28 mouse cellular contexts compared by ENCODE assay signal in genomic region chr11:90464046-90464595, GRCm38 (mm10).
DNase-seq lines count a peak whose midpoint lies in the region; ATAC-seq lines count a peak whose summit lies in the region.
"Had no signal": no experiment of that assay in that cellular context is flagged by ENCODE, and none has a peak within 500 bp of the region (broad histone marks: within the 10 kb centered on the region; RNA-seq: fewer than 3 reads in every experiment).

No protein-coding gene starts in this region.

- H3K4me3 ChIP-seq in limb, embryonic 13.5 days, result no peak overlapping the region
- no peak overlapping the region for H3K4me3 ChIP-seq in limb, embryonic 10.5 days
- H3K4me3 ChIP-seq in embryonic facial prominence, embryonic 11.5 days (ENCODE audit: low read depth, low read length), result no peak overlapping the region
- H3K4me3 ChIP-seq: heart, adult 2 months; heart, embryonic 12.5 days; kidney, embryonic 15.5 days; midbrain, embryonic 13.5 days had no signal

- WGBS in limb, embryonic 13.5 days, result 70% methylated on average over 10 of the region's 10 CpGs
- 82% methylated on average over 10 of the region's 10 CpGs for whole genome bisulfite sequencing in limb, embryonic 10.5 days
- 39% methylated on average over 10 of the region's 10 CpGs for WGBS in embryonic facial prominence, embryonic 11.5 days

- H3K4me1 ChIP-seq in limb, embryonic 13.5 days, result no peaks in the 10 kb centered on the region
- no peaks in the 10 kb centered on the region for H3K4me1 ChIP-seq in limb, embryonic 10.5 days
- no peaks in the 10 kb centered on the region for H3K4me1 ChIP-seq in embryonic facial prominence, embryonic 11.5 days (ENCODE audit: control insufficient read depth, insufficient read depth, low read length)
- H3K4me1 ChIP-seq: heart, embryonic 12.5 days; kidney, embryonic 15.5 days had no signal

- ATAC-seq in limb, embryonic 13.5 days (ENCODE audit: low FRiP score, low read depth), result no peak
- ATAC-seq in embryonic facial prominence, embryonic 11.5 days (replicated peaks; ENCODE audit: insufficient number of reproducible peaks, low FRiP score, low TSS enrichment, low read depth), result no peak
- ATAC-seq: forebrain, embryonic 16.5 days; inflammation-experienced regulatory T-cells, adult 6 months; midbrain, embryonic 13.5 days; Patski had no signal

- no peaks in the 10 kb centered on the region for H3K27me3 ChIP-seq in limb, embryonic 13.5 days
- no peaks in the 10 kb centered on the region for H3K27me3 ChIP-seq in limb, embryonic 10.5 days (ENCODE audit: low read depth, poor library complexity, severe bottlenecking)
- H3K27me3 ChIP-seq in embryonic facial prominence, embryonic 11.5 days (ENCODE audit: control insufficient read depth, insufficient read depth, low read length), result no peaks in the 10 kb centered on the region
- H3K27me3 ChIP-seq: heart, embryonic 12.5 days; kidney, embryonic 15.5 days; midbrain, embryonic 13.5 days had no signal

- H3K36me3 ChIP-seq in limb, embryonic 13.5 days, result no peaks in the 10 kb centered on the region
- no peaks in the 10 kb centered on the region for H3K36me3 ChIP-seq in limb, embryonic 10.5 days
- H3K36me3 ChIP-seq in embryonic facial prominence, embryonic 11.5 days (replicated peaks; ENCODE audit: control insufficient read depth, insufficient read depth, low read depth, low read length), result no peaks in the 10 kb centered on the region
- H3K36me3 ChIP-seq: heart, embryonic 12.5 days; kidney, embryonic 15.5 days; midbrain, embryonic 13.5 days had no signal

- H3K9ac ChIP-seq in limb, embryonic 13.5 days, result no peak overlapping the region
- H3K9ac ChIP-seq in embryonic facial prominence, embryonic 11.5 days (replicated peaks; ENCODE audit: low read length), result no peak overlapping the region
- H3K9ac ChIP-seq: heart, embryonic 12.5 days; hindbrain, embryonic 14.5 days; kidney, embryonic 15.5 days; liver, embryonic 14.5 days; midbrain, embryonic 13.5 days had no signal

- H3K4me2 ChIP-seq in limb, embryonic 13.5 days (replicated peaks), result no peak overlapping the region
- 0 out of 2 replicates have a peak overlapping the region, but pooled peaks have one; percentile 2 for H3K4me2 ChIP-seq in embryonic facial prominence, embryonic 11.5 days (ENCODE audit: low read depth, low read length)
- H3K4me2 ChIP-seq: heart, embryonic 12.5 days; hindbrain, embryonic 14.5 days; kidney, embryonic 15.5 days; midbrain, embryonic 13.5 days had no signal

- no peaks in the 10 kb centered on the region for H3K9me3 ChIP-seq in limb, embryonic 13.5 days
- no peaks in the 10 kb centered on the region for H3K9me3 ChIP-seq in limb, embryonic 10.5 days (replicated peaks)
- H3K9me3 ChIP-seq in embryonic facial prominence, embryonic 11.5 days (replicated peaks; ENCODE audit: control insufficient read depth, low read length), result no peaks in the 10 kb centered on the region
- H3K9me3 ChIP-seq: heart, embryonic 12.5 days; kidney, embryonic 15.5 days; midbrain, embryonic 13.5 days had no signal

- peak overlapping the region; percentile 28; the same call in 1 of the 2 replicates for H3K27ac ChIP-seq in limb, embryonic 13.5 days
- H3K27ac ChIP-seq in limb, embryonic 10.5 days, result no peak overlapping the region
- no peak overlapping the region for H3K27ac ChIP-seq in embryonic facial prominence, embryonic 11.5 days (replicated peaks; ENCODE audit: low read depth, low read length)
- H3K27ac ChIP-seq: heart, adult 2 months; hindbrain, embryonic 14.5 days; kidney, embryonic 15.5 days; liver, embryonic 14.5 days; macrophage; midbrain, embryonic 13.5 days had no signal

- DNase-seq in adrenal gland, adult 2 months, result peak; percentile 20
- DNase-seq in adrenal gland, postnatal 25 days, result no peak
- no peak for DNase-seq in limb, embryonic 10.5 days (ENCODE audit: low spot score)
- no peak for DNase-seq in embryonic facial prominence, embryonic 11.5 days (ENCODE audit: low spot score)
- peak; percentile 70 for DNase-seq in naive thymus-derived CD4-positive, alpha-beta T cell, adult 2 months (ENCODE audit: low read depth)
- DNase-seq in right cerebral cortex, postnatal 10 days (ENCODE audit: low spot score in 2 of 2), result no peak
- DNase-seq in layer of hippocampus, postnatal 10 days (ENCODE audit: low spot score in 2 of 2), result no peak
- DNase-seq: cerebellum, adult 8-10 months; cerebellum, postnatal 36 days; heart, adult 2 months; heart, postnatal 4 days; kidney, adult 18-20 months; kidney, postnatal 25 days; left cerebral cortex, postnatal 4 days; liver; lung, adult 2 months; lung, postnatal 10 days; right cerebral cortex, postnatal 14 days had no signal

Comparison
In these comparisons a context has a peak if more than half of its experiments do, and no peak if none do; other contexts are left out.
1. DNase-seq: peak in adrenal gland, adult 2 months (single experiment) and naive thymus-derived CD4-positive, alpha-beta T cell, adult 2 months (single experiment); none in adrenal gland, postnatal 25 days (single experiment), limb, embryonic 10.5 days (single experiment), embryonic facial prominence, embryonic 11.5 days (single experiment), right cerebral cortex, postnatal 10 days (0 of 2) and layer of hippocampus, postnatal 10 days (0 of 2).